Mouse (Mus musculus) gastrocnemius, postnatal 4 days (tissue): ENCODE measurements around the gene Gbf1. TPM values are rescaled to one million over a fixed set of nuclear protein-coding genes. Genes with fewer than 3 reads are reported as not detected.
A peak's percentile ranks its signal among the peaks of the same experiment; 100 is the strongest.

Experiments
- DNase-seq, 2 experiments: peaks; one replicate each; pipeline ENCODE4 v3.0.0; 2021 to 2022; ENCODE audit warnings: low spot score in 2 of 2, mixed read lengths in 2 of 2
- total RNA-seq, 2 experiments: library from RNA; stranded (reverse); gene quantifications; 2 replicates each; pipeline ENCODE4 v1.2.3; 2021

The Gbf1 gene
- total RNA-seq, 2 experiments from 2014 or later: 76.4 to 86.9 TPM

DNA sequence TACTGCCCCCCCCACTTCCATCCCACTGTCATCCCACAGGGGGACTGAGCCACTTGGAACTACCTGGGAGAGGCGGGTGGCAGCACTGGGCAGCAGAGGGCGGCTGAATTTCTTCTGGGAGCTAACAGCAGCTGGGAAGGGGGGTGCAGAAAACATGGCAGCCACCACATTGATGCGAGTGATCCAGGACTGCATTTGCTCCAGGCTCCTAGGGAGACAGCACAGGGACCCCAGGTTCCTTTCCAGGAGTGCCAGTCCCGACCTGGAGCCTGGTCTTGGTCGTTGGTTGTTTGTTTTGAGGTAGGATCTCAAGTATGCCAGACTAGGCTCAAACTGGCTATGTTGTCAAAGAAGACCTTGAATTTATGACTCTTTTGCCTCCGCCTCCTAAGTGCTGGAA, 161.3 kb downstream of the Gbf1 start:
- peak in 1 of 2 experiments; percentile 8 for DNase-seq

DNA sequence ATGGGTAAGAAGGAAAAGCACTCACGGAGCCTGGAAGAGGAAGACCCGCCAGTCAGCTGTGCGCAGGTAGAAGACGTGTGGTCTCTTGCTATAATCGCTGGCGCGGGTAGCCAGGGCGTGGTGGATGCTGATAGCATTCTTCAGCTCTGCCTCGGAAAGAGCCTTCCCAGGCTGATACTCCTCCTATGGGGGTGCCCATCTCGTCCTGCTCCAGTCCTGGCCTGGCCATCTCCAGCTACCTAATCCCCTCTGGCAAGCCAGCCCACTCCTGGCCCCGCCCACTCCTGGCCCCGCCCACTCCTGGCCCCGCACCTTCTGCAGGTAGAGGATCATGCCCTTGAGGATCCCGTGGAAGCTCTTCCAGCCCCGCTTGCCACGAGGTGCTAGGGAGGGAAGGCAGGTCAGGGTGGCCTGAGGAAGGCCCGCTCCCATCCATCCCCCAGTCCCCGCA, 161.9 kb downstream of the Gbf1 start:
- DNase-seq: peak; percentile 15 to 31

- peak; percentile 6 to 14 for DNase-seq
These were observed 162.8 kb downstream of the Gbf1 start for GRCm38 (mm10) chr19:46314872-46315742.

- no peak for DNase-seq
These were observed 163.7 kb downstream of the Gbf1 start for GRCm38 (mm10) chr19:46315752-46316610.

GRCm38 (mm10) chr19:46316846-46317545, 164.7 kb downstream of the Gbf1 start:
- DNase-seq: no peak

DNA sequence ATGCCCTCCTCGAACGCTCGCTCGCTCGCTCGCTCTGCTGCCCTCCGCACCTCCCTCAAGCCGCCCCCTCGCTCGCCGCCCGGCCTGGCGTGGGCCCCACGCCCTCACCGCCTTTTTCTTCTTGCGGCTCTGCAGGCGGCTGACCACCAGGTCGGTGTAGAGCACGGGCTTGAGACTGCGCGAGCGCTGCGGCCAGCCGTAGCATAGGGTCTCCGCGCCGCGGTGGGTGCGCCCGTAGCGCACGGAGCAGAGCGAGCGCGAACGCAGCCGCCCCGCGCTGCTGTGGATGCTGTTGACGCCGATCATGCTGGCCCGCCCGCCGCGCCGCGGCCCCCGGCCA, 165.2 kb downstream of the Gbf1 start:
- DNase-seq: no peak

DNA sequence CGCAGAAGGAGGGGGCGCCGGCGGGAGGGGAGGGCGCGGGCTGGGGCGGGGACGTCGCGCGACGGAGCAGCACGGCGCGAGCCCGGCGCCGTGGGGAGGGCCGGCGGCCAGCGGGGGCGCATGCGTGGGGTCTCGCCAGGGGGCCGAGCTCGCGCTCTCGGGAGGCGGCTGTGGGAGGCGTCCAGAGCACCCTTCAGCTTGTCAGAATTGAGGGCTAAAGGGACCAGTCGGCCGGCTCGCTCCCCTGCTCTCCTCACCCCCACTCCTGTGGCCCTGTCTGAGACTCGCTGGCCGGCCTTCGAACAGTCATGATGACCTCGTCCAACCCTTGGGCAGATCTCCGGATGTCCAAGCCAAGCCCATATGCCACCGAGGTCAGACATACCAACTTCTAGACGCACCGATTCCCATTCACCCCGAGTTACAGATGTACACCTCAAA, 165.7 kb downstream of the Gbf1 start:
- peak in 1 of 2 experiments; percentile 20 for DNase-seq

DNA sequence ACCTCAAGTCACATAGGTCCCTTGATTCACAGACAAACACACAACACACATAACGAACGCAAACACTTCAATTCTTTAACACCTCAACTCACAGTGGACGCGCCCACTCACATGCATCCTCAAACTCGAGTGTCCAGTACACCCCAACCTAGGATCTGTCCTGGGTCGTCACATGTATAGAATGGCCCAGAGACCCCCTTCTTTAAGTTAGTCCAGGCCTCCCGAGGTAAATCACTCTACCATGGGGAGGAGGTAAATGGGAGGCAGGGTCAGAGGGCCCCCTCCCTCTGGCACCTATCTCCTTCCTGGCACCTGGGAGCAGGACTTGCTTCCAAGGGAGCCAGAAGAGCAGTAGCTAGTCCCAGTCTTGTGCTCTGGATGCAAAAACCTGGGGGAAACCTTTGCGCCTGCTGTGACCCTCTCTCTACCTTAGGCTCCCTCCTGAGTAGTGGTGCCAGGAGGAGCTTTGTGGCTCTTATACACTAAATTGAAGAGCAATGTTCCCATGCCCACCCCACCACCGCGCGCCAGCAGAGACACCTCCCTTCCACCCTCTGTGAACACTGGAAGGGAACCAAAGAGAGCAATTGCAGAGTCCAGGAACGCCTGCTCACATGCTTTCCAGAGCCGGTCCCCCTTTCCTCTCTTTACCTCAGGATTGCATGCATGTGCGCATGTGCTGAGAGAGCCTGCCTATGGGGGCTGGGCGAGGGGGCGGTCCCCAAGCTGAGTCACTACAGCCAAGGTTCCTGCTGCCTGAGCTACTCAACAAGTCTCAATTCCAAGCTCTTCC, 166.5 kb downstream of the Gbf1 start:
- peak in 1 of 2 experiments; percentile 19 for DNase-seq

- peak in 1 of 2 experiments; percentile 15 for DNase-seq
These were observed 167.9 kb downstream of the Gbf1 start for GRCm38 (mm10) chr19:46320076-46320785.

GRCm38 (mm10) chr19:46321101-46321943, 169.0 kb downstream of the Gbf1 start:
- peak in 1 of 2 experiments; percentile 13 for DNase-seq

GRCm38 (mm10) chr19:46322144-46322995, 170.1 kb downstream of the Gbf1 start:
- no peak for DNase-seq

- no peak for DNase-seq
These were observed 170.8 kb downstream of the Gbf1 start for GRCm38 (mm10) chr19:46322996-46323572.

DNA sequence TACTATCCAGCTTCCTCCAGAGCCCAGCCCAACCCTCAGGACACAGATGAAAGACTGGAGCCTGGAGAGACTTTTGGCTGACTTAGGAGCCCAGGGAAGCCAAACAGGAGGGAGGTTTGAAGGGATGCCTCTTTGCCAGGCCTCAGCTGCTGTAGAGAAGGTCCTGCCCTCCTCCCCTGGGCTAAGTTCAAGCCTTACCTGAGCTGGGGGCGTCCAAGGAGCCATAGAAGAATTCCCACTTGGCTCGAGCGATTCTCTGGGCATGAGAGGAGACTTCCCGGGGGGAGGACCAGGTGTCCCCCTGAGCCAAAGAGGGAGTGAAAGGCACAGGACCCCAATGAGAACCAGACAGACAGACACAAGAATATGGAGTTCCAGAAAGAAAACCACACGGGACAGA, 171.4 kb downstream of the Gbf1 start:
- DNase-seq: no peak

GRCm38 (mm10) chr19:46324366-46324765, 172.1 kb downstream of the Gbf1 start:
- no peak for DNase-seq

GRCm38 (mm10) chr19:46324918-46325317, 172.6 kb downstream of the Gbf1 start:
- DNase-seq: no peak

DNA sequence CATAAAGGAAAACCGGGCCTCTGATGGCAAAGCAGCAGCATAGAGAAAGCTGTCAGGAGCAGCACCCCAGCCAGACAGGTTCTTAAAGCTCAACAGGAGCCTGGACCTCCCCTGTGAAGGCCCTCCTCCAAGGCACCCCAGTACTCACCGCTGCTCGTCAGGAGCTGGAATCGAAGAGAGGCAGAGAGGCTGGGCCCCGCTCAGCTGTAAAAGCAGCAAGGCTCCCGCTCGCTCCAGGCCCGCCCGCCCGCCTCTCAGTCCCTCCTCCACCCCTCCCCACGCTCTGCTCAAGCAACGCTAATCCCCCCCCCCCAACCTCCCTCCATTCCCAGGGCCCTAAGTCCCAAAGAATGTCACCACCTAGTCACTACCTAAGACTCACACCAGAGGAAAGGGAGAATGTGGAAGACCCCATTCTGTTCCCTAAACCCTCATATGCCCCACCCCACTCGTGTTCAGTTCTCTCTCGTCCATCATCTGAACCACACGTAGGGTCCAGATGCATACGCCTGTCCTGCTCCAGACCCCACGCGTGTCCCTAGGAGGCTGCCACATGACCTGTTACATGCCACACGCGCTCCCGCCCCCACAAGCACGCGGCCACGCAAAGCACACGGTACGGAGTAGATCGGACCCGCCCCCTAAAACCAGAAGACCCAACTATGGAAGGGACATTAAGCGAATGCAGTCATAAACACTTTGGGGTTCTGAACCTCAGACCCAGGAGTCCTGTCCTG, 173.9 kb downstream of the Gbf1 start:
- DNase-seq: no peak

- DNase-seq: no peak
These were observed 174.5 kb downstream of the Gbf1 start, which contains the start of gene Psd for GRCm38 (mm10) chr19:46326756-46327305. Psd (minus strand) TSS chr19:46327156.
